Mouse (Mus musculus): ENCODE data around the gene Raly. TPM values are rescaled to one million over a fixed set of nuclear protein-coding genes. Genes with fewer than 3 reads are reported as not detected.

Raly gene
- total RNA-seq, 1 experiment from 2014 or later, result 198 TPM

DNA sequence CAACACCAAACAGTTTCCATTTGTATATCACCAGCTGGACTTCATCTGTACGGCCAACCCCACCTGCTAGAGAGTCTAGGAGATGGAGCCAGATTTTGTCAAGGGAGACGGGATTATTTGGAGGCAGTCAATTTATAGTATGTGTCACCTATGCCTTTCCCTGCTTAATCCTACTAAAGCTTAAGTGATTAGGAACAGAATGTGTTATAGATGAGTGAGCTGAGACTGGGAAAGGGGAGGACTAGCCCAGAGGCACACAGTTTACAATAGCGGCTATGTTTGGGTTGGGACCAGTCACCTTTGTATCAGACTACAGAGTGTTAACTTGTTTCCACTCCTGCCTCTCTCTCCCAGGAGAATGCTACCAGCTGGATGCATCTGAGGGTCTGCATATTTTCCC lies 11.2 kb upstream of the Raly start:
- no peak for ATAC-seq (replicated peaks; ENCODE audit: insufficient number of reproducible peaks, low FRiP score, low TSS enrichment, poor library complexity, severe bottlenecking)

DNA sequence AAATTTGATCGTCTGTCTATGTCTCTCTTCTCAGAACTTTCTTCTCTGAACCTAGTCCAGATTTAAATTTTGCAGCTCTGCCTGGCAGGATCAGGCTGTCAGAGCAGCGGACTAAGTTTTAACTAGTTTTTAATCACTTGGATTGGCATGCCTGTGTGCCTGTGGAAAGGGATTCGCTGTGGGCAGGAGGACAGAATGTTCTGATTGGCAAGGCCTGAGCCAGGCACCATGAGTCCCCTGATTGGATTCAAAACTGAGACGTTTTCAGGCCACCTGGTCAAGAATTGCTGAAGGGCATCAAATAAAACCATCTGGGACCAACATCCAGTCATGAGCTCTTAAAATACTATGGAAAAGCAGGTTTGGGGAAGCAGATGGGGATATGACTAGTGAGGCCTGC lies 8.5 kb upstream of the Raly start:
- ATAC-seq (replicated peaks; ENCODE audit: insufficient number of reproducible peaks, low FRiP score, low TSS enrichment, poor library complexity, severe bottlenecking), result no peak

DNA sequence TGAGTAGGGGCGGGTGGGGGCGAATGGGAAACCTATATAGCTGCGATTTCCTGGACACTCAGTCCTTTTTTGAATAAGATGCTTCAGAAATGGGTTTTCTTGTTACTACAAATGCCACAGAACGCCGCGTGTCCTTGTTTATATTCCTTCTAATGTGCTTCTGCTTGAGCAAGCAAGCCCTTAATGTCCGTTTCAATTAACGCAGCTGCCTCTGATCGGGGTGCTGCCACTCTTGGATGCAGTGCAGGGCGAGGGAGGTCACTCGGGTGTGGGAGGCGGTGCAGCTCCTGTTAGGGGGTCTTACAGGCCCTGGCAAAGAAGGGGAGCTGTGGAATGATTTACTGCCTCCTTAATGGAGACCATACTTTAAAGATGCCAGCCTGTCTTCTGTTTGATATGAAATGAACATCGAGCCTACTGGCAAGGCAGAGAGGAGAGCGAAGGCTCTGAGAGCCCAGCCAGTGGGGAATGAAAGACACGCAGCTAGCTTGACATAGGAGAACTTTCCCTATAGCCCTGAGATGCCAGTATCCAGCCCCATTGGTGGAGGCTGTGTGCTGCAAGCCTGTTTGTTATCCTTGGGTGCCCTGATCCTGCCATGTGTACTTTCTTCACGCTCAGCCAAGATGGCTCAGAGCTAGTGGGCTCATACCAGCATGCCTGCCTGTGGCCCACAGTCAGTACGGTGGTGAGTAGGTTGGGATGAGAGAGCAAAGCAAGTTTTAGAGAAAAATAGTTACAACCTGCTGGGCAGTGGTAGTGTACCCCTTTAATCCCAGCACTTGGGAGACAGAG lies 7.8 kb upstream of the Raly start:
- no peak for ATAC-seq (replicated peaks; ENCODE audit: insufficient number of reproducible peaks, low FRiP score, low TSS enrichment, poor library complexity, severe bottlenecking)

DNA sequence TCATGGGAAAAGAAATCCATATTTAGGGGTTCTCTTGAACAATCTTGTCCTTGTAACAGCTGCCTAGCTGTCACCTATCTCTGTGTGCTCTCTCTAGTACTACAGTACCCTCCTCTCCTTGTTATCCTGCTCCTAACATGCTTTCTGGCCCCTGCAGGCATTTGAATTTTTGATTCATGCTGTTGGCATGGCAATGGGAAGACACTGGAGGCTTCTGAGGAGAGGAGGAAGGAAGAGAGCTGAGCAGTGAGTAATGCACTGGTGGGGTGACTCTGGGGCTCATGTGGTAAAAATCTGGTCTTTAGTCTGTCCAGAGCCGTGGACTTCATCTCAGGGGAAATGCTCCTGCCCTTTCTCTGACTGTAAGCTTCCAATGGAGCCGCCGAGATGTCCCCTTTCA lies 5.6 kb upstream of the Raly start:
- ATAC-seq (replicated peaks; ENCODE audit: insufficient number of reproducible peaks, low FRiP score, low TSS enrichment, poor library complexity, severe bottlenecking), result no peak

DNA sequence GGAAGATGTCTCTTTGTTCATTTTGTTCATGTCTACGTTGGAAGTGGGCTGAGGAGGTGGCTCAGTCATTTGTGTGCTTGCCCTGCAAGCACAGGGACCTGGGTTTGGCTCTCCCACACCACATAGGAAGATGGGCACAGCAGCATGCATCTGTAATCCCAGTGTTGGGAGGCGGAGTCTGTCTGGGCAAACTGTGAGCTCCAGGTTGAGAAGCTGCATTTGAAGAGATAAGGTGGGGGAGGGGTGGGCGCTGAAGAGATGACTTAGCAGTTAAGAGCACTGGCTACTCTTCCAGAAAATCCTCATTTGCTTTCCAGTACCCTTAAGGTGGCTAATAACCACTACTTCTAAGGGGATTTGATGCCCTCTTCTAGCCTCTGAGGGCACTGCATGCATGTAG lies 4.7 kb upstream of the Raly start:
- ATAC-seq (replicated peaks; ENCODE audit: insufficient number of reproducible peaks, low FRiP score, low TSS enrichment, poor library complexity, severe bottlenecking), result no peak

DNA sequence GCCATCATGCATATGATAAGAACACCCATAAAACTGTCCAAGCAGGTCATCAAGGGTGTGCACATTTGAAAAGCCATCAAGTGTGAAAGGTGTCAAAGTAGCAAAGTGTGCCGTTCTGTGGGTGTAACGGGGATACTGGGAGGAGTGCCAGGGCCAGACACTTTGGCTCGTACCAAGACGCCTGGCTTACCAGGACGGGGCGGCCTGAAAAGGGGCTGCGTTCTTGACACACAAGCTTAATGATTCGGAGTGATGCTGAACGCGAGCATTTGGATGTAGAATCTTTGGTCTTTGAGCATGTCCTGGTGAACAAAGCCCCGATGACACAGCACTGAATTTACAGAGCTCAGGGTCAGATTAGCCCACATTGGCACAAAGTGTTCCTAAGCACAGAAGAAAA lies 4.1 kb upstream of the Raly start:
- ATAC-seq (replicated peaks; ENCODE audit: insufficient number of reproducible peaks, low FRiP score, low TSS enrichment, poor library complexity, severe bottlenecking), result no peak

DNA sequence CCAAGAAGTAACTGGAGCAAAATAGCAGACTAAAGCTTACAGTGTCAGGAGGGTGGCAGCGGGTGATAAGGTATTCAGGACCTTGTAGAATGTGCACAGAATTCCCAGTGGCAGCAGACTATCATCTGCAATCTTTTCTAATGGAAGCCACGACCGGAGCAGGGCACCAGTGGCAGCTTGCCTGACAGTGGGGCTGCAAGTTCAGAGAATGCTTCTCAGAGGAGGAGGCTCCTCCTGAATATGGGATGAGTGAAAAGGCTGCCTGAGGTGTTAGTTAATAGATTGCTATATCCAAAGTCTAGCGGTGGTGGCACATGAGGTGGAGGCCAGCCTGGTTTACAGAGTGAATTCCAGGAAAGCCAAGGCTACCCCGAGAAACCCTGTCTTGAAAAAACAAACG lies 1.5 kb upstream of the Raly start:
- no peak for ATAC-seq (replicated peaks; ENCODE audit: insufficient number of reproducible peaks, low FRiP score, low TSS enrichment, poor library complexity, severe bottlenecking)

DNA sequence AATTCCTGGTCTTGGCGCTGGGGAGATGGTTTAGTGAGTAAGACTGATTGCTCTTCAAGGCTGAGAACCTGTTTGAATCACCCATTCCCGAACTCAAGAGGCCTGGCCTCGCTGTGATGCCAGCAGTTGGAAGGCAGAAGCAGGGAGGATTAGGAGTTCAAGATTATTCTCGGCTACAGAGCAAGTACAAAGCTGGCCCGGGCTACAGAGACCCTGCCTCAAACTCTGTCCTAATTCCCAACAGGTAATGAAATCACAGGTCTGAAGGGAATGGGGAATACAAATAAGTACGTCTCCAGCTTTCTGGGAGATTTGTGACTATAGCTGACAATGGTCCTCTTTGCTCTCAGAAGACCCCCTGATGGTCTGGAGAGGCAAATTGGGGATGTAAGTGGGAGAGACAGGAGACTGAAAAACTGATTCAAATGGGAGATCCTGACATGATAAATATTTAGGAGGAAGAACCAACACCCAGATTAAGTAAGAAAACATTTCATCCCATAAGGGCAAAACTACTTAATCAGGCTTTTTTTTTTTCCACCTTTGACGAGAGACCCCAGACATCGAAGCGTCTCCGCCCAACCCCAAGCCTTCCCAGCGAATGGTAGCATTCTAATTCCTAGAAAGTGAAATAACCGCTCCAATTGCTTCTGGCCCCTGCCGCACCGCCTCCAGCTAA lies 780 bp upstream of the Raly start:
- no peak for ATAC-seq (replicated peaks; ENCODE audit: insufficient number of reproducible peaks, low FRiP score, low TSS enrichment, poor library complexity, severe bottlenecking)

DNA sequence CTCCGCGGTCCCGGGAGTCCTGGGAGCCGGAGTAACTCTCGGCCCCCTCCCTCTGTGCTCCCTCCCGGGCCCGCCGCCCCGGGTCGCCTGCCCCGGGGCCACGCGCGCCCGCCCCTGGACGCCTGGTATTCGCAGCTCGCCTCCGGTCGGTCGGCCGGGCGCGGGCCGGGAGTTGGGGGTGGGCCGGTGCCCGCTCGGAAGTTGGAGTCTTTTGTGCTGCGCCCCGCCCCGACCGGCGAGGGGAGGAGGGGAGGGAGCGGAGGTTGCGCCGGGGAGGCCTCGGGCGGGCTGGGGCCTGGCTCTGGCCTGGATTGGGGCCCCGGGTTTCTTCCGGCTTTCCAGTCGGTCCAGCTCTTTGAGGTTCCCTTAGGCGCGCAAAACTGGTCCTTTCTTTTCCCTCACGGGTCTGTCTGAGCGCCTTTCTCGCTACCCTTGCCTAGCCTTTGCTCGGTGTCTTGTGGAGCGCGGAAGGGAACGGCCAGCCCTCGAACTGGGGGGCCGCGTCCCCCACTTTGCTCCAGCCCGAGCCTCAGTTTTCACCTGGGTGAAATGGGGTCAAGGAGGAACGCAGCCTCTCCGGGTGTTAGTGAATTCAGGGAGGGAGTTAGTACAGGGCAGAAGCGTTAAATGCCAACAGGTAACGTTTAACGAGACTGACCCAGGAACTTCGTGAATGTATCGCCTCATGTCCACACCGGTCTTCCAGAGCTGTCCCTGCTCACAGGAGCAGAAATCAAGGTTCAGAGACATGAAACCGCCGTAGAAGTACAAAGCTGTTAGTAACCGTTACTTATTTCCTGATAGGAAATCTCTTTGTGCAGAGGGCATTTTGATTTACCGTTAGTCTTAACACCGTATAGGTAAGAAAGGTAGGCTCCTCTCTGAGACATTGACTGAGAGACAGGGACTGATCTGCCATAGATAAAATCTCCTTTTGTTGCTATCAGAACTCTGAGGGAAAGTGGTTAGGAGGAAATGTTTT lies 1.1 kb downstream of the Raly start:
- ATAC-seq (replicated peaks; ENCODE audit: insufficient number of reproducible peaks, low FRiP score, low TSS enrichment, poor library complexity, severe bottlenecking), result 0 out of 2 replicates have a peak, but pooled peaks have one; percentile 16

DNA sequence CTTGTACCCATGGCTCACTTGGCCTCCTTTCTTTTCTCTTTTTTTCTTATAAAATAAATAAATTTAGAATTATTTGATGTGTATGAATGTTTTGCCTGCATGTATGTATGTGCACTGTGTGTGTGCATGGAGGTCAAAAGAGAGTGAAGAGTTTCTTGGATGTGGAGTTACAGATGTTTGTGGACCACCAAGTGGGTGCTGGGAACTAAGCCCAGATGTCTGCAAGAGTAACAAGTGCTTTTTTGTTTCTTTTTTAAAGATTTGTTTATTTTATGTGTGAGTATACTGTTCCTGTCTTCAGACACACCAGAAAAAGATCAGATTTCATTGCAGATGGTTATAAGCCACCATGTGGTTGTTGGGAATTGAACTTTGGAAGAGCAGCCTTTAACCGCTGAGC lies 12.5 kb downstream of the Raly start:
- ATAC-seq (replicated peaks; ENCODE audit: insufficient number of reproducible peaks, low FRiP score, low TSS enrichment, poor library complexity, severe bottlenecking), result no peak

DNA sequence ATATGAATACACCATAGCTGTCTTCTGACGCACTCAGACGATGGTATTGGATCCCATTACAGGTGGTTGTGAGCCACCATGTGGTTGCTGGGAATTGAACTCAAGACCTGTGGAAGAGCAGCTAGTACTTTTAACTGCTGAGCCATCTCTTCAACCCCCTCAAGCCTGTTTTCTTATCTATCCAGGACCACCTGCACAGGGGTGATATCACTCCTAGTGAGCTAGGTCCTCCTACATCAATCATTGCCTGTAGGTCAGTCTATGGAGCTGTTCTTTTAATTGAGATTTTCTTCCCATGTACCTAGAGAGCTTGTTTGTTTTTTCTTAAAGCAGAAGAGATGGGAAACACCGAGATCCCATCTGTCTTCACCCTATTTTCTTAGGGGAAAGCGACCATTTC lies 12.9 kb downstream of the Raly start:
- ATAC-seq (replicated peaks; ENCODE audit: insufficient number of reproducible peaks, low FRiP score, low TSS enrichment, poor library complexity, severe bottlenecking), result no peak

DNA sequence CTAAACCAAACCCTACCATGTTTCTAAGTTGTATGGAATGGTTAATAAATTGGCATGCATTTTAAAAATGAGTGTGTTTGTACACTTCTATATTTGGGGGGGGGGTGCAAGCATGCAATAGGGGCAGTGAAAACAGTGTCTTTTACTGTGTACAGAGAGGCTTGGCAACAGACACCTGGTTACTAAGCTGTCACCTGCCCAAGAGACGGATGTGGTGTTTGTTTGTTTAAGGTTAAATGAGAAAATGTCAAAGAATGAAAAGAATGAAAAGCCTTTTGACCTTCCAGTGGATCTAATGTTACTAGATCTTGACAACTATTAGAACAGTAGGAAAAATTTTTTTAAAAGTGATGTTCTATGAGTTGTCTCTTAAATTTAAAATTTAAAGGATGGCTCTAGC lies 16.8 kb downstream of the Raly start:
- ATAC-seq (replicated peaks; ENCODE audit: insufficient number of reproducible peaks, low FRiP score, low TSS enrichment, poor library complexity, severe bottlenecking), result no peak

DNA sequence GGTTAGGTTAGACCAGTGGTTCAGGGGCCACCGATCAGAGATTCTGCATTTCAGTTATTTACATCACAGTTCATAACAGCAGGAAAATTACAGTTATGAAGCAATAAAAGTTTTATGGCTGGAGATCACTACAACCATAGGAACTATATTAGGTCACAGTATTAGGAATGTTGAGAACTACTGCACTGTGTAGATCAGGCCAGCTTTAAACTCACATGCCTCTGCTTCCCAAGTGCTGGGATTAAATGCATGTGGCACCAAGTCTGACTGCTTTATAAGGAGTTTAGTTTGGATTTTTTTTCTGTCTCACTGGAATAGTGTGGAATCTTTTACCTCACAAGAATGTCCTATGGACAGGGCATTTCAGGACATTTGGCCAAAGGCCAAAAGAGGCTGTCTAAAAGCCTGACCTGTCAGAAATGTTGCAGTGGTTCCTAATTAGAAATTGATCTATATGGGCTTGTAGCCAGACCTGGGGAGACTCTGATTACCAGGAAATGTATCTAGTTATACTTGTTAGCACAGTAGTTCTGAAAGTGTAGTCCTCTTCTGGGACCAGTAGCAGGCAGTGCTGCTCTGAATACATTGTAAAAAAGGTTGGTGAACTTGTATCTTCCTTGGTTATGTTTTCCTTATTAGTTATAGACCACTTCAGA lies 18.3 kb downstream of the Raly start:
- ATAC-seq (replicated peaks; ENCODE audit: insufficient number of reproducible peaks, low FRiP score, low TSS enrichment, poor library complexity, severe bottlenecking), result no peak

DNA sequence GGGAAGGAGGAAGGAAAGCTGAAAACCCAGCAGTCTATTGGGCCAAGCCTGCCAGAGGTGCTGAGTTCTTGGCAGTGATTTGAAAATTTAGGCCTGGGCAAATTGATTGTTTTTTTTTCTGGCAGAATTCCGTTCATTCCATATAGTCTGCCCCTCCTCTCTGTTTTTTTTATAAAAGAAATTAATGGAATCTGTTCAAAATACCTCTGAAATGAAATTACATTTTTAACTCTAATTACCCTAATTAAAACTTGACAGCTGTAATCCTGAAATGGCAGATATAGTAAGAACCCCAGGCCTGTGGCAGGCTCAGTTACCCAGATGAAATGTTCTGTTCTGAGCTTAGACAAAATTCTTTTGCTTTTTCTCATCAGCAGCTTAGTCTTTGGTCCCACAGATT lies 19.9 kb downstream of the Raly start:
- ATAC-seq (replicated peaks; ENCODE audit: insufficient number of reproducible peaks, low FRiP score, low TSS enrichment, poor library complexity, severe bottlenecking), result no peak

DNA sequence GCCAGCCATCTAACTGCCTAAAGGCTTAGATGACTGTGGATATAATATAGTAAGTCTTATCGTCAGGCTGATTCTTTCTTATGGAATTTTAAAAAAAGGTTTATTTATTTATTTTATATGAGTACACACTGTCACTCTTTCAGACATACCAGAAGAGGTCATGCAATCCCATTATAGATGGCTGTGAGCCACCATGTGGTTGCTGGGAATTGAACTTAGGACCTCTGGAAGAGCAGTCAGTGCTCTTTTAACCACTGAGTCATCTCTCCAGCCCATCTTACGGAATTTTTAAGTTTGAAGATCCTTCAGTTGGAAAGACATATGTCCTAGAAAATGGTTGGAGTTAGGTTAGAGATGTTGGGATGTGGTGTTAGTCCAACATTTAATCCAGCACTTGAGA lies 22.5 kb downstream of the Raly start:
- no peak for ATAC-seq (replicated peaks; ENCODE audit: insufficient number of reproducible peaks, low FRiP score, low TSS enrichment, poor library complexity, severe bottlenecking)

DNA sequence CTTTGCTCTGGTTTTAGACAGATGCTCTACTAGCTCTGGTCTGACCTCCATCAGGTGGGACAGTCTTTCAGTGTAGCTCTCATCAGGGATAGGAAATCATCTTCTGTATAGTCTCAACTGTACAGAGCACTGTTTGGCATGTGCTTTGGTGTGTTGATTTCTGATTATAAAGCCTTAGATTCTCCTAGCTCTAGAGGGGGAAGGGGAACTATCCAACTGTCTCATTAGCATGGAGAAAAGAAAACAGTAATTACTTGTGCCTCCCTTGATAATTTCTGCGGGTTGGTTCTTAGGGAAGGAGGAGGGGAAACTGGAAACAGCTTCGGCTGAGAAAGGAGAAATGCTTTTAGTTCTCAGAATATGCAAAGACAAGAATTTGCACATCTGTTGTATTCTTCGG lies 26.2 kb downstream of the Raly start:
- 0 out of 2 replicates have a peak, but pooled peaks have one; percentile 25 for ATAC-seq (replicated peaks; ENCODE audit: insufficient number of reproducible peaks, low FRiP score, low TSS enrichment, poor library complexity, severe bottlenecking)

DNA sequence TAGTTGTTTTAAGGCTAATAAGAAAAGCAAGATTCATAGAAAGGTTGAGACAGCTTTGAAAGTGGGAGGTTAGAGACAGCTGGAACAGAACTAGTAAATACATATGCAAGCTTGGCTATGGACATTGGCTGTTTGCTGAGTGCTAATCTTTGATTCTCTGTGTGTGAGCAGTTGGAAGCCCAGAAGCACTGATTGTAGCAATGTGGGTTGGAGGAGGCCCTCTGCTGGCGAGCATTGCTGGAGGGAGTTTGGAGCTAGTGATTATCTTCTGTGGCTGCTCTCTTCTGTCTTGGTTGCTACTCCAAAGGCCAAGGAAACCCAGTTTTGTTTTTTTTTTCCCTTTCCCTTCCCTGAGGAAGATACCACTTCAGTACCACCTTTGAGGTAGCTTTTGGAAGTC lies 26.9 kb downstream of the Raly start:
- ATAC-seq (replicated peaks; ENCODE audit: insufficient number of reproducible peaks, low FRiP score, low TSS enrichment, poor library complexity, severe bottlenecking), result no peak

DNA sequence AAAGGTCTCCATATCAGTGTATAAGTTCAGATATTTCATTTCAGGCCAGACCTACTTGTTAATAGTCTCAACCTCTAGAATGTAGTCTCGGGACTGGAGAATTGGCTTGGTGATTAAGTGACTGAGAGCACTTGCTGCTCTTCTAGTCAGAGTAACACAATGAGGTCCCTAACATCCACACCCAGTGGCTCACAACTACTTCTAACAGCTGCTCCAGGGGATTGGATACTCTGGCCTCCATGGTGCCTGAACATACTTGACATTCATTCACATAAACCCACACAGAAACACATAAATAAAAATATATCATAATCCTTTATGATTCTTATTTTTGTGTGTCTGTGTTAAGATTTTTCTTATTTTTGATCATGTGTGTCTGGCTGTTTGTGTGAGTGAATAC lies 27.7 kb downstream of the Raly start:
- no peak for ATAC-seq (replicated peaks; ENCODE audit: insufficient number of reproducible peaks, low FRiP score, low TSS enrichment, poor library complexity, severe bottlenecking)

DNA sequence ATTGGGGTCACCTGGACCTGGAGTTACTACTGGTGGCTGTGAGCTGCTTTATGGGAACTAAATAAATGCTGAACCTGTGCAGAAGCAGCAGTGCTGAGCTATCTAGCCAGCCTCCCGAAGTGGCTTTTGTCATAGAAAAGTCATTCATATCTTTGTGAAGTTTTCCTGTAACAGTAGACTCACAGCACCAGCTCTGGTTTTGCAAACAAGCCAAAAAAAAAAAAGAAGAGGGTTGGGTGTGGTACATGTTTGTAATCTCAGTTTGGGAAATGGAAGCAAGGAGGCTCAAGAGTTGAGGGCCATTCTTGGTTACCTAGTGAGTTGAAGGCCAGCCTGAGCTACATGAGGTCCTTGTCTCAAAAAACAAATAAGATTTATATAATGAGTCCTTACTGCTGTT lies 29.4 kb downstream of the Raly start:
- no peak for ATAC-seq (replicated peaks; ENCODE audit: insufficient number of reproducible peaks, low FRiP score, low TSS enrichment, poor library complexity, severe bottlenecking)

Measured in monocyte, adult 5-6 weeks (primary cell).